Mouse (Mus musculus) CH12.LX (cell line): ENCODE data around the gene Cap1. TPM values are rescaled to one million over a fixed set of nuclear protein-coding genes. Genes with fewer than 3 reads are reported as not detected.

ENCODE experiments used
- DNase-seq: peaks from one replicate; pipeline ENCODE4 v3.0.0-alpha.2; 2013; ENCODE audit errors: extremely low read depth
- H3K27ac ChIP-seq: 2 replicates; pipeline ENCODE4 v1.5.1; 2012; ENCODE audit warnings: low read depth, mild to moderate bottlenecking, control low read depth, moderate library complexity; ENCODE audit not compliant: insufficient read depth
- H3K27me3 ChIP-seq: replicated peaks from 2 replicates; pipeline ENCODE3; 2012; ENCODE audit warnings: inconsistent platforms
- H3K36me3 ChIP-seq, 2 experiments: replicated peaks in 1 of 2; 2 replicates each; pipeline versions ENCODE3 to v1.6.1; 2012; ENCODE audit warnings: inconsistent platforms in 1 of 2, low read length in 1 of 2, mild to moderate bottlenecking in 1 of 2, mixed read lengths in 1 of 2, moderate library complexity in 1 of 2; ENCODE audit not compliant: control insufficient read depth in 1 of 2, insufficient read depth in 1 of 2
- H3K4me1 ChIP-seq, 2 experiments: 2 replicates each; pipeline ENCODE4 v1.6.1; 2012; ENCODE audit warnings: inconsistent platforms in 1 of 2, moderate library complexity in 1 of 2; ENCODE audit not compliant: insufficient read depth in 2 of 2, control insufficient read depth in 1 of 2
- H3K4me2 ChIP-seq: 2 replicates; pipeline ENCODE4 v1.6.1; 2012; ENCODE audit warnings: low read depth, mild to moderate bottlenecking, control low read depth; ENCODE audit not compliant: poor library complexity, insufficient read depth, severe bottlenecking
- H3K4me3 ChIP-seq, 3 experiments: fragments of 150-350 bp in 1 of 3; sonication (generic) in 1 of 3; replicated peaks in 1 of 3; 2 replicates each; pipeline versions ENCODE3 to v1.5.1; 2011 to 2012; ENCODE audit warnings: low read depth in 2 of 3, low read length in 2 of 3, mild to moderate bottlenecking in 2 of 3, moderate library complexity in 2 of 3, control low read depth in 1 of 3, improper control_type of control experiment in 1 of 3, inconsistent platforms in 1 of 3, mixed read lengths in 1 of 3; ENCODE audit not compliant: poor library complexity in 1 of 3
- H3K79me2 ChIP-seq: replicated peaks from 2 replicates; pipeline ENCODE4 v1.6.1; 2012; ENCODE audit warnings: mild to moderate bottlenecking, moderate library complexity; ENCODE audit not compliant: control insufficient read depth, poor library complexity, insufficient read depth, severe bottlenecking; ENCODE audit errors: extremely low read depth
- H3K9ac ChIP-seq: 2 replicates; pipeline ENCODE4 v1.6.1; 2012; ENCODE audit warnings: low read depth, mild to moderate bottlenecking, control low read depth, moderate library complexity; ENCODE audit not compliant: insufficient read depth
- H3K9me3 ChIP-seq: replicated peaks from 2 replicates; pipeline ENCODE3; 2012; ENCODE audit warnings: low read length, inconsistent platforms, mixed read lengths
- CTCF ChIP-seq, 2 experiments: IDR thresholded peaks in 1 of 2; conservative IDR thresholded peaks in 1 of 2; 2 replicates each; pipeline ENCODE4 v1.5.1; 2011 to 2012; ENCODE audit warnings: low read depth in 2 of 2, low read length in 2 of 2, improper control_type of control experiment in 1 of 2, inconsistent platforms in 1 of 2, mild to moderate bottlenecking in 1 of 2, moderate library complexity in 1 of 2
- E2F4 ChIP-seq: IDR thresholded peaks from 2 replicates; pipeline ENCODE4 v1.6.1; 2011; ENCODE audit warnings: low read depth, low read length, improper control_type of control experiment; ENCODE audit not compliant: insufficient replicate concordance
- JUND ChIP-seq: conservative IDR thresholded peaks from 2 replicates; pipeline ENCODE4 v1.6.1; 2011; ENCODE audit warnings: low read depth, low read length, improper control_type of control experiment
- KAT2A ChIP-seq: IDR thresholded peaks from 2 replicates; pipeline ENCODE4 v1.6.1; 2012; ENCODE audit warnings: low read length, improper control_type of control experiment, inconsistent platforms; ENCODE audit not compliant: insufficient replicate concordance
- MAZ ChIP-seq: IDR thresholded peaks from 2 replicates; pipeline ENCODE4 v1.6.1; 2012; ENCODE audit warnings: low read depth, mild to moderate bottlenecking, inconsistent platforms, low read length, improper control_type of control experiment, moderate library complexity
- MEF2A ChIP-seq: IDR thresholded peaks from 2 replicates; pipeline ENCODE4 v1.6.1; 2014; ENCODE audit warnings: low read depth, mild to moderate bottlenecking, inconsistent platforms, low read length, improper control_type of control experiment, borderline replicate concordance
- MXI1 ChIP-seq: IDR thresholded peaks from 2 replicates; pipeline ENCODE4 v1.6.1; 2011; ENCODE audit warnings: mild to moderate bottlenecking, low read depth, low read length, improper control_type of control experiment
- MYC ChIP-seq: IDR thresholded peaks from 2 replicates; pipeline ENCODE4 v1.6.1; 2011; ENCODE audit warnings: low read depth, mild to moderate bottlenecking, improper control_type of control experiment, low read length
- PAX5 ChIP-seq: IDR thresholded peaks from 2 replicates; pipeline ENCODE4 v1.6.1; 2012; ENCODE audit warnings: low read length, inconsistent platforms, mixed read lengths
- POLR2A ChIP-seq: IDR thresholded peaks from 2 replicates; pipeline ENCODE4 v1.6.1; 2011; ENCODE audit warnings: low read depth, mild to moderate bottlenecking, improper control_type of control experiment, low read length
- RAD21 ChIP-seq: IDR thresholded peaks from 2 replicates; pipeline ENCODE4 v1.6.1; 2011; ENCODE audit warnings: low read depth, mild to moderate bottlenecking, low read length, improper control_type of control experiment, moderate library complexity
- UBTF ChIP-seq: IDR thresholded peaks from 2 replicates; pipeline ENCODE4 v1.6.1; 2012; ENCODE audit warnings: low read depth, mild to moderate bottlenecking, inconsistent platforms, low read length, improper control_type of control experiment, moderate library complexity
- USF1 ChIP-seq: IDR thresholded peaks from 2 replicates; pipeline ENCODE4 v1.6.1; 2014; ENCODE audit warnings: low read depth, mild to moderate bottlenecking, inconsistent platforms, low read length, improper control_type of control experiment
- ZC3H11A ChIP-seq: IDR thresholded peaks from 2 replicates; pipeline ENCODE4 v1.6.1; 2012; ENCODE audit warnings: low read depth, mild to moderate bottlenecking, inconsistent platforms, low read length, improper control_type of control experiment
- ZMIZ1 ChIP-seq: IDR thresholded peaks from 2 replicates; pipeline ENCODE4 v1.6.1; 2012; ENCODE audit warnings: low read depth, mild to moderate bottlenecking, inconsistent platforms, low read length, improper control_type of control experiment
- dilution Hi-C: fragments of 300-500 bp; cut with MboI; formaldehyde crosslinking; loops from 2 replicates; pipeline ENCODE4 v1.14.3; 2020; ENCODE audit warnings: low sequenced_read_pairs; ENCODE audit not compliant: extremely low pct_unique_long_range_greater_than_20kb, extremely low pct_ligation_motif_present
- in situ Hi-C: fragments of 300-500 bp; cut with MboI; formaldehyde crosslinking; loops from 3 replicates; pipeline ENCODE4 v1.14.3; 2019; ENCODE audit warnings: low sequenced_read_pairs, low pct_ligation_motif_present, low pct_unique_long_range_greater_than_20kb, mixed read lengths
- polyA plus RNA-seq: library from polyadenylated mRNA; unstranded; fragments of >175 nt; gene quantifications from 2 replicates; pipeline ENCODE4 v1.2.1, GENCODE M21; 2012; ENCODE audit warnings: low read depth; ENCODE audit not compliant: insufficient read length
- total RNA-seq, 2 experiments: library from RNA; depleted of rRNA; stranded (reverse); fragments of 300-350 nt in 1 of 2; fragments of >200 nt in 1 of 2; gene quantifications; 2 replicates each; pipeline ENCODE4 v1.2.3; 2012 to 2014

Cap1 gene
- total and polyA plus RNA-seq, 3 experiments, result 118 to 195 (median 159) TPM

- in situ Hi-C loops (no loop called here), dilution Hi-C loops (no loop called here)
- H3K4me3 ChIP-seq, result no peak overlapping the region
Measured at GRCm38 (mm10) chr4:122878333-122879070, 7.4 kb downstream of the Cap1 start.

GRCm38 (mm10) chr4:122873512-122873911, 12.3 kb downstream of the Cap1 start:
- no peak overlapping the region for H3K4me2 ChIP-seq
- peaks cover 65% of the 10 kb centered on the region for H3K79me2 ChIP-seq
- no peak overlapping the region for H3K27ac ChIP-seq
- in situ Hi-C loops, result no loop called here
- no peak for TF ChIP-seq JUND
- no peak for TF ChIP-seq MAZ
- no peak for TF ChIP-seq POLR2A
- TF ChIP-seq E2F4, result no peak
- no peak for TF ChIP-seq USF1
- no peak for TF ChIP-seq MEF2A
- TF ChIP-seq MYC, result no peak
- no peak for TF ChIP-seq ZMIZ1
- no peak for TF ChIP-seq PAX5
- TF ChIP-seq ZC3H11A, result no peak
- no peak for TF ChIP-seq CTCF (conservative IDR thresholded peaks at IDR 0.05 in 1 of 2, IDR thresholded peaks at IDR 0.05 in 1 of 2; ENCODE audit: low read depth in 2 of 2, low read length in 2 of 2)
- no peak for TF ChIP-seq KAT2A
- no peak for TF ChIP-seq RAD21
- no peak overlapping the region for H3K9ac ChIP-seq
- peaks cover 34 to 59% of the 10 kb centered on the region in 2 experiments for H3K36me3 ChIP-seq
- peaks cover 26 to 86% of the 10 kb centered on the region in 2 experiments for H3K4me1 ChIP-seq
- no peak for DNase-seq
- dilution Hi-C loops, result no loop called here
- H3K27me3 ChIP-seq, result no peaks in the 10 kb centered on the region
- H3K4me3 ChIP-seq, result no peak overlapping the region
- no peaks in the 10 kb centered on the region for H3K9me3 ChIP-seq

More at GRCm38 (mm10) chr4:122878333-122879070, 7.4 kb downstream of the Cap1 start:
- peak; percentile 70 for DNase-seq
- Histone ChIP-seq H3K27me3 (no peaks in the 10 kb centered on the region), H3K9me3 (no peaks in the 10 kb centered on the region), H3K4me1 (peaks cover 8 to 75% of the 10 kb centered on the region in 2 experiments; a peak in 3 of 4 replicates), H3K36me3 (peaks cover 9 to 37% of the 10 kb centered on the region in 2 experiments), H3K4me2 (no peak overlapping the region), H3K9ac (no peak overlapping the region), H3K27ac (no peak overlapping the region), H3K79me2 (peaks cover 89% of the 10 kb centered on the region)
- no peak for TF ChIP-seq UBTF
- TF ChIP-seq CTCF (conservative IDR thresholded peaks at IDR 0.05 in 1 of 2, IDR thresholded peaks at IDR 0.05 in 1 of 2; ENCODE audit: low read depth in 2 of 2, low read length in 2 of 2), result peak in 1 of 2 experiments; percentile 43; a peak in 2 of 4 replicates
- TF ChIP-seq MXI1, result no peak
